Mouse (Mus musculus): ENCODE measurements around the gene Nedd9. TPM values are rescaled to one million over a fixed set of nuclear protein-coding genes. Genes with fewer than 3 reads are reported as not detected.

Gene Nedd9
- total and polyA plus RNA-seq, 3 experiments, result 41.3 to 48.7 (median 42.5) TPM

DNA sequence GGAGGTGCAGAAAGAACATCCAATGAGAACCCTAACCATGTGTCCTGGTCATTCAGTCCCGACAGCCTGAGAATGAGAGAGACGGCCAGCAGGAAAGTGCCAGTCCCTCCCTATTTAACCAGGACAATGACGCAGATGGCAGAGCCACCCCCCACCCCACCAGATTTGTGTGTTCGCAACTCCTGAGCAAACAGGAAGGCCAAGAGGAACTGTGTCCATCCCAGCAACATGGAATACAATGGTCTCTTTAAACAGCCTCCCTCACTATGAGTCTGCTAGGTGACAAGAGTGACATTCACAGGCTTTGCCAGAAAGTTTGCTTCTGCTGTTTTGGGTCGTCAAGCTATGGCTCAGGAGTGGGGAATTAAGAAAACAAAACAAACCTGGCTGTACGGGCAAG, 141.9 kb downstream of the Nedd9 start:
- no peak overlapping the region for H3K4me2 ChIP-seq (ENCODE audit: insufficient read depth, low read depth, poor library complexity, severe bottlenecking)
- dilution Hi-C loops (cut with MboI; ENCODE audit: extremely low pct_ligation_motif_present, extremely low pct_unique_long_range_greater_than_20kb, low sequenced_read_pairs), result no loop called here
- no peak for DNase-seq (ENCODE audit: extremely low read depth)

GRCm38 (mm10) chr13:41343887-41344266, 143.3 kb downstream of the Nedd9 start:
- dilution Hi-C loops (cut with MboI; ENCODE audit: extremely low pct_ligation_motif_present, extremely low pct_unique_long_range_greater_than_20kb, low sequenced_read_pairs) (no loop called here), in situ Hi-C loops (cut with MboI; ENCODE audit: low pct_ligation_motif_present, low pct_unique_long_range_greater_than_20kb, low sequenced_read_pairs) (no loop called here)
- Histone ChIP-seq H3K9ac (ENCODE audit: insufficient read depth, low read depth) (no peak overlapping the region), H3K27ac (ENCODE audit: insufficient read depth, low read depth) (no peak overlapping the region), H3K79me2 (replicated peaks; ENCODE audit: control insufficient read depth, extremely low read depth, insufficient read depth, poor library complexity, severe bottlenecking) (peaks cover 7% of the 10 kb centered on the region), H3K4me3 (replicated peaks in 1 of 3; ENCODE audit: low read depth in 2 of 3, low read length in 2 of 3, poor library complexity in 1 of 3) (no peak overlapping the region), H3K27me3 (replicated peaks) (no peaks in the 10 kb centered on the region), H3K36me3 (replicated peaks in 1 of 2; ENCODE audit: control insufficient read depth in 1 of 2, insufficient read depth in 1 of 2, low read length in 1 of 2) (peaks cover 9 to 60% of the 10 kb centered on the region in 2 experiments), H3K4me1 (ENCODE audit: control insufficient read depth in 1 of 2, insufficient read depth in 2 of 2) (peaks cover 0 to 51% of the 10 kb centered on the region in 2 experiments; a peak in 3 of 4 replicates), H3K4me2 (ENCODE audit: insufficient read depth, low read depth, poor library complexity, severe bottlenecking) (no peak overlapping the region), H3K9me3 (replicated peaks; ENCODE audit: low read length) (no peaks in the 10 kb centered on the region)
- TF ChIP-seq USF2 (conservative IDR thresholded peaks at IDR 0.05; ENCODE audit: low read depth, low read length), result no peak
- TF ChIP-seq NELFE (IDR thresholded peaks at IDR 0.05; ENCODE audit: low read depth, low read length), result no peak
- TF ChIP-seq SIN3A (IDR thresholded peaks at IDR 0.05; ENCODE audit: low read length), result no peak
- no peak for TF ChIP-seq MYC (IDR thresholded peaks at IDR 0.05; ENCODE audit: low read depth, low read length)
- DNase-seq (ENCODE audit: extremely low read depth), result no peak

More for the DNA sequence above, 141.9 kb downstream of the Nedd9 start:
- Histone ChIP-seq H3K4me3 (replicated peaks in 1 of 3; ENCODE audit: low read depth in 2 of 3, low read length in 2 of 3, poor library complexity in 1 of 3) (no peak overlapping the region), H3K79me2 (replicated peaks; ENCODE audit: control insufficient read depth, extremely low read depth, insufficient read depth, poor library complexity, severe bottlenecking) (peaks cover 8% of the 10 kb centered on the region), H3K27me3 (replicated peaks) (no peaks in the 10 kb centered on the region), H3K4me1 (ENCODE audit: control insufficient read depth in 1 of 2, insufficient read depth in 2 of 2) (peaks cover 0 to 64% of the 10 kb centered on the region in 2 experiments; a peak in 3 of 4 replicates), H3K27ac (ENCODE audit: insufficient read depth, low read depth) (no peak overlapping the region), H3K9ac (ENCODE audit: insufficient read depth, low read depth) (no peak overlapping the region), H3K36me3 (replicated peaks in 1 of 2; ENCODE audit: control insufficient read depth in 1 of 2, insufficient read depth in 1 of 2, low read length in 1 of 2) (peaks cover 0 to 56% of the 10 kb centered on the region in 2 experiments), H3K9me3 (replicated peaks; ENCODE audit: low read length) (no peaks in the 10 kb centered on the region)
- in situ Hi-C loops (cut with MboI; ENCODE audit: low pct_ligation_motif_present, low pct_unique_long_range_greater_than_20kb, low sequenced_read_pairs), result no loop called here
- TF ChIP-seq E2F4 (IDR thresholded peaks at IDR 0.05; ENCODE audit: insufficient replicate concordance, low read depth, low read length) (no peak), ZMIZ1 (IDR thresholded peaks at IDR 0.05; ENCODE audit: low read depth, low read length) (no peak), SIN3A (IDR thresholded peaks at IDR 0.05; ENCODE audit: low read length) (no peak), MAX (IDR thresholded peaks at IDR 0.05; ENCODE audit: low read length) (no peak), CTCF (conservative IDR thresholded peaks at IDR 0.05 in 1 of 2, IDR thresholded peaks at IDR 0.05 in 1 of 2; ENCODE audit: low read depth in 2 of 2, low read length in 2 of 2) (no peak), NRF1 (IDR thresholded peaks at IDR 0.05; ENCODE audit: low read depth, low read length) (no peak), MEF2A (IDR thresholded peaks at IDR 0.05; ENCODE audit: borderline replicate concordance, low read depth, low read length) (no peak), ZNF384 (IDR thresholded peaks at IDR 0.05; ENCODE audit: low read depth, low read length) (no peak), TBP (conservative IDR thresholded peaks at IDR 0.05; ENCODE audit: low read depth, low read length) (no peak), HCFC1 (IDR thresholded peaks at IDR 0.05; ENCODE audit: low read depth, low read length) (no peak), PAX5 (IDR thresholded peaks at IDR 0.05; ENCODE audit: low read length) (no peak), MXI1 (IDR thresholded peaks at IDR 0.05; ENCODE audit: low read depth, low read length) (no peak), ZKSCAN1 (IDR thresholded peaks at IDR 0.05; ENCODE audit: borderline replicate concordance, low read depth, low read length) (no peak), POLR2AphosphoS2 (IDR thresholded peaks at IDR 0.05; ENCODE audit: low read depth, low read length) (no peak), USF1 (IDR thresholded peaks at IDR 0.05; ENCODE audit: low read depth, low read length) (no peak), IRF4 (IDR thresholded peaks at IDR 0.05; ENCODE audit: low read depth, low read length) (no peak), MAZ (IDR thresholded peaks at IDR 0.05; ENCODE audit: low read depth, low read length) (no peak), UBTF (IDR thresholded peaks at IDR 0.05; ENCODE audit: low read depth, low read length) (no peak)
